Mouse (Mus musculus): ENCODE results near the gene Rbm20. TPM values are rescaled to one million over a fixed set of nuclear protein-coding genes. Genes with fewer than 3 reads are reported as not detected.
A peak's percentile ranks its signal among the peaks of the same experiment; 100 is the strongest.

Rbm20 gene
- total RNA-seq, 2 experiments from 2014 or later = 1.7 to 2.9 TPM

DNA sequence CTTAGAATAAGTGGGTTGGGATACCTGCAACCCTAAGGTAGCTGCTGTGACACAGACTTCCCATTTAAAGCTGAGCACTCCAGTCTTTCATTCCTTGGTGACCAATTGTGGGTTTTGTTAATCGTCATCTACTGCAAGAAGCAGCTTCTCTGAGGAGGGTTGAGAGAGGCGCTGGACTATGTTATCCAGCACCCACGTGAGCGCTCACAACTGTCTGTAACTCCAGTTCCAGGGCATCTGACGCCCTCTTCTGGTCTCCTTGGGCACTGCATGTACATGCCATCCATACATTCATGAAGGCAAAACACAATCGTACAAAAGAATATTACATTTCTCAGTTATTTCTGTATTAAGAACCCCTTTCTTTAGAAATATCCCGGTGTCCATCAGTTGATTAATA is 75.9 kb downstream of the Rbm20 start:
- DNase-seq (ENCODE audit: low spot score in 2 of 2) = no peak

DNA sequence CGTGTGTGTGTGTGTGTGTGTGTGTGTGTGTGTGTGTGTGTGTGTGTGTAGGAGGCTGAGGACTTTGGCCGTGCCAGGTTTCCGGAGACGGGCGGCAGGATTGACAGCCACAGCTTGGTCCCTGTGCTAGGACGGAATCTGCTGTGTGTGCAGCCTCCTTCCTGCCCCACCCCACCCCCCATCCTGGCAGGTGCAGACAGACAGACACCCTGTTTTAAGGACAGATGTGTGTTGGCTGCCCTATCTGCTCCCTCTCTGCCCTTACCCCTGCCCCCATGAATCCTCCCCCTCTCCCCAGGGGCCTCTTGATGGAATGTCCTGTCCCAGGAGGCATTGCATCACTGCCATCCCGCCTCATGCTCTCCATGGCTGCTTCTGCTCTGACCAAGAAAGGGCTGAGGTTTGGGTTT is 77.3 kb downstream of the Rbm20 start:
- DNase-seq (ENCODE audit: low spot score in 2 of 2) = no peak

DNA sequence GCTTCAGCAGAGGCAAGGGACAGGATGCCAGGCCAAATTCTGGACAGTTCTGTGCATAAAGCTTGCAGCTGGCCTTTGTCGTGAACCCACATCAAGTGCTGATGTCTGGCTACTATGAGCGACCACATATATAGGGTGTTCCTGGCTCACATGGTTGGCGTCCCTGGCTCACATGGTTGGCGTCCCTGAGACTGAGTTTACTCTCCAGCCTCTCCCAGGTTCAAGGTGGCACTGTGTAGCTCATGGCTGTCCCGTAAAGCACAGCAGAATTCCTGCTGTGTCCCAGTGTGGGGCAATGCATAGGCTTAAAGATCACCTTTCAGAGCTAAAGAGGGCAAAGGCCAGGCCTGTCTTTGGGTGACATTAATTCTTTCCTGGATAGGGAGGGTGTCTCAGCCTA is 78.2 kb downstream of the Rbm20 start:
- DNase-seq (ENCODE audit: low spot score in 2 of 2) = no peak

DNA sequence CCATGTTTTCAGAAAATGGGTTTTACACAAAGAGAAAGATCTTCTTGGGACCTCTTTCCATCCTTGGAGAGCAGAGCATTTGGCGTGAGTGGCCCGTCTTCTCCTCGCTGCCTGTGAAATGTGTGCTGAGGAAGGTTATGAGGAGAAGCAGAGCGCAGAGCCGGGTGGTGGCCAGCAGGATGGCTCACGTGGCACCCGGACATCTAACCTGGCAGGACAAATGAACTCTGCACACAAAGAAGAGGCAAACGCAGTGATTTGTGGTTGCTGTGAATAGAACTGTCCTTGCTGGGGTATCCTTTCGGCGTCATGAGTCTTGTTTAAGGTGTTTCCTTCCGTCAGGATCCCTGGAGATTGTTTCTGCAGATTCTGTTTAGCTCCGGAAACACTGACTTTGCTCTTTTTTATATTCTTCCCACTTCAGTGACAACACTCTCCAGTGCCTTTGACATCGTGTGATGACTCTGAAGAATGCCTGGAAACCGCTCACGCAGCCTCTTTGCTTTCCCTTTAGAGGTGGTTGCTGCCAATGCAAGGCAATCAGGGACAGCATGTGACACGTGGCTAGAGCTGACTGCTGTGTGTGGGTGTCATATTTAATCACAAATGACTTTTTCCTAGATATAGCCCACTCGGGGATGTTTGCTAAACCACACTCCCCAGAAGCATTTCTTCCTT is 80.5 kb downstream of the Rbm20 start:
- DNase-seq (ENCODE audit: low spot score in 2 of 2) = peak; percentile 35 to 73

DNA sequence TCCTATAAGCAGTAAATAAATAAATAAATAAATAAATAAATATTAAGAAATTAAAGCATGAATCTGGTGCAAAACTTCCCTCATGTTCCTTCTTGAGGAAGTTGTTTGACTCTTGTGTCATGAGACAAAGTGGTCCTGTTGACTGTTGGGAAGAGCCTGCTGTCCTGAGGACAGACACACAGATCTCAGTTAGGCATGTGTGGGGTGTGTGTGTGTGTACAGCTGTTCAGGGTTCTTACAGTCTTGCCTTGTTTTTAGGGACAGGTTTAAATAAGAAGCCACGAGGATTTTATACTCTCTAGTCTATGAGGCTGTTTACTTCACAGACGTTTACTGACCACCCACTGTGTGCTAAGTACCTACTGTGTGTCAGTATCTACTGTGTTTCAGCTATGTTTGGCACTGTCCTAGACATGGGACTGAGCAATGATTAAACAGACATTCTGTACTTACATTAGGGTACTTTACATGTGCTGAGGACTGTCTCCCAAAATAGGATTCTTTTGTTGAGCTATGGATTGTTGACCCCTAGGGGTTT is 81.8 kb downstream of the Rbm20 start:
- DNase-seq (ENCODE audit: low spot score in 2 of 2) = no peak

DNA sequence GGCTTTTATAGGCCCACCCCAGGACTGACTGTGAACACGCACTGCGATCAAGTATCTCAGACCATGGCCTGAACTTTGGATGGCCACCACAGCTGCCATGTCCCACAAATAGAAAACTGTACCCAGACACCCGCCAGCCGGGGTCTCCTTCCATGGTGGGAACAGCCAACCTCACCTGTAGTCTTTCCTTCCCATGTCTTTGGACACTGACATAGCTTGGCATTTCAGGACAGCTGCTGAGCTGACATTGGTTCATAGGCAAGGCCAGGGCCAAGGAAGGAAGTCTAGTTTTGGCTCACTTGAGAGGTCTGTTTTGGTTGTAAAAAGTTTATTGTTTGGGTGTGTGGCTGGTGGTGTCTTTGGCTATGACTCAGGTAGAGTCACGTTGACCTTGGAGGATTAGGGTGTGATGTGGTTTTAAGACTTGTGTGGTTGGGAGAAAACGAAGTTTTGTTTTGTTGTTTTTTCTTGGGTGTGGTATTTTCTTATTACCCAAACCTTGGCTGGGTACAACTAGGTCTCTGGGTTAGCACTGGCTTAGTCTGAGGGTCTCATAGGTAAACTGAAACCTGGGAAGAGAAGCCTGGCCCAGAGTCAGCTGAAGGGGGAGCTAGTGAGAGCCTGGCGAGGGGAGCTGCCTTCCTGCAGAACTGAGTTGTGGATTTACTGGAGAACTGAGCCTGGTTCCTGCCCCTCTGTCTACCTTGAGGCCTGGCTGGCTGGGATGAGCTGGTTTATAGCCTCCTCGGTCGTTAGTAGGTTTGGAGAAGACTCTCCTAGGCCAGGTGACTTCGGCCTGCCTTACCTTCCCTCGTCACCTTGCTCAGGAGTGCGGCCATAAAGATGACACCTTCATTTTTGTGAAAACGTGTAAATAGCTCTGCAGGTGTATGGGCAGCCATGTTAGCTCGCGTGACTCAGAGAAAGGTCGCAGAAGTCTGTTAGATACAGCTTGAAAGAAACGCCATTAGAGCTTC is 83.3 kb downstream of the Rbm20 start:
- no peak for DNase-seq (ENCODE audit: low spot score in 2 of 2)

DNA sequence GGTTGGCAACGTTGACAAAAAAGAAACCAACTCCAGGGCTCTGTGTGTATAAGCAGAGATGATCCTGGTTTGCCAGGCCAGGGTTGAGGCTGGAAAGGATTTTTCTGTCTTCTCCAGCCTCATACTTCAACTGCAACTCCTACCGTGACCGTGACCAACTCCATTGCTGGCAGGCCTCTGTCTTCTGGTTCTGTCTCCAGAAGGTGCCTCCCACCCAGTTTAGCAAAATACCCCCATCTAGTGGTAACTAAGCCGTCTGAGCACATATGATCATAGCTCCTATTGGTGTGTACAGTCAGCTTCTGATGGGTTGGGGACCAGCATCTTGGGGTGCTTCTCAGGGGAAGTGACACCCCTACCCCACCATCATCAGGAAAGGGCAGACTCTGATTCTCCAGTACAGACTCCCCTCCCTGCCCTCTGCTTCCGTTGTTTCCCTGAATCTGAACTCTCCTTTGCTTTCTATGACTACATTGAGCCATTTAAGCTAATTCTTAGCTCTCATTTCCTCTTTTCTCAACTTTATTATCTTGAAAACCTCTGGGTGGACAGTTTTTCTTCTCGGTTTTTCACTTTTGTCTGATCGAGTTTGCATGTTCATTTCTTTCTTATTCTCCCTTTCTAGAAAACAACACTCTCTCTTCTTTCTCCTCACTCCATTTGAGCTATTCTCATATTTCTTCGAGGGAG is 85.8 kb downstream of the Rbm20 start:
- peak in 1 of 2 experiments; percentile 57 for DNase-seq (ENCODE audit: low spot score in 2 of 2)

DNA sequence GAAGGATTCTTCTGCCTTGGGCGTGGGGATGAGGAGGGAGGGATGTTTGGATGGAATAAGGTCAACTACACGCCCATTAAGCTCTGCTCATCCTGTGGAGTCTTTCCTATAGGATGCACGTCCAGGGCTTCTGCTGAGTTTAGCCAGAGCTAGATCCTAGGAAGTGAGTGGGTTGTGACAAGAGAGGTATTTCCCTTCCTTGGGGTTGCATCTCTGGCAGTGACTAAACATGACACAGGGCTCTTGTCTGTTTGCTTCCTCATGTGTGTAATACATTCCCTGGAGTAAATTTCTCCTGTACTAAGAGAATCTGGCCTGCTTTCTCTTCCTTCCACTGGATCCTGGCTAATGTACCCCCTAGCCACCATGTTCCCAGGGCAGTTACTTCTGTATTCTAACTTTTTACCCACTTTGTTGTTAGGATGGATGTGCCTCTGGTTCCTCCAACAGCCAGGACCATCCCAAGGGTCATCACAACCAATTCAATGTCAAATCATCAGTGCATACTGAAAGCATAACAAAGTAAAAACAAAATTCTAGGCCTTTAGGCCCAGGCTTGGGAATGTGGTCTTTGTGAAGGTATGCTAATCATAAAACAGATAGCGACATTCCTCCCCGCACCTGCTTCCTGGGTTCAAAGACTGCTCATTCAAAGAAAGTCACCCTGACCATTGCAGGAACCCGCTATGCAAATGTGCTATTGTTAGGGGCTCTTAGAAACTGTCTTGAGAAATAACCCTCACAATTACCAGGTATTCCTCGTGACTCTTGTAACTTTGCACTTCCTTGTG is 87.8 kb downstream of the Rbm20 start:
- DNase-seq (ENCODE audit: low spot score in 2 of 2) = no peak

DNA sequence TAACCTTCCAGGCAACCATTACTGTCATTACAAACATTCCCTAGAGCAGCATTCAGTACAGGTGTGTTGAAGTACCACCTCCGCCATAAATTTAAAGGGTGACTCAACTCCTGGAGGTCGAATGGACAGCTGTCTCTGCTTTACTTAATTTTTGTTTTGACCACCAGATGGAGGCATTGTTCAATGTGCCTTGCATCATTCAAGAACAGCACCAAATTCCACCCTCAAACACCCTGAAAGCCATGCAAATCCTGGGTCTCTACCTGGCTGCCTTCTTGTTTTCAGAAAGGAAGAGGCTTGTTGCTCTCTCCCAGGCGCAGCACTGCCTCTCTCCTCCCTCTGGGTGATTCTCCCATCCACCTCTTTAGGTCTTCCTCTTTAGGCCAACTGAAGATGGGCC is 91.4 kb downstream of the Rbm20 start:
- DNase-seq (ENCODE audit: low spot score in 2 of 2) = peak in 1 of 2 experiments; percentile 78

DNA sequence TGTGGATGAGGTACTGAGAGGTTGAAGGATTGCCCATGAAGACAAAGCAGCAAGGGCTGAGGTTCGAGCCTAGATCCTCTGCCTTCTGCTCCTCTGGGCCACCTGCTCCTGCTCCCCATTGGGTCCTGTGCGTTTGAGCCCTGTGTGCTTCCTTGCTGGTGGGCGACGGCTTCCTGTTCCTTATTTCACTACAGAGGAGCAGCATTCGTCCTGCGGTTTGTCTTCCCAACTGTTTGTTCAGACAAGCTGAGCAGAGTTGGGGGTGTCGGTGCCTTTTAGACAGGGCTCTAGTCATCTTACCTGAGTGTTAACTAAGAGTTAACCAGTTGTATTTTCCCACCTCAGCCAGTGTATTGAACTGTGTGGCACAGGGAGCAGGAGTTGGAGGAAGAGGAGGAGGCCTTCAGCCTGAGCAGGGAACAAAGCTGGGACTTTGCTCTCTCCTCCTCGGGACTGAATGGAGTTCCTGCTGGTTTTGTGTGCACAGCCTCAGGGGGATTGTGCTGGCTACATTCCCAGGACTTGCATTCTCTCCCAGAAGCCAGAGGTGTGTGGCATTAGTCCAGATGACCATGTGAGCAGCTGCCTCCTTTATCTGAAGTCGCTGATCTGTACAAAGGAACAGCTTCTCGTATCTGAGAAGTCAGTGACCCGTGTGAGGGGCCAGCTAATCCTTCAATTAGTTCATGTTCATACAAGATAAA is 97.0 kb downstream of the Rbm20 start:
- DNase-seq (ENCODE audit: low spot score in 2 of 2) = no peak

DNA sequence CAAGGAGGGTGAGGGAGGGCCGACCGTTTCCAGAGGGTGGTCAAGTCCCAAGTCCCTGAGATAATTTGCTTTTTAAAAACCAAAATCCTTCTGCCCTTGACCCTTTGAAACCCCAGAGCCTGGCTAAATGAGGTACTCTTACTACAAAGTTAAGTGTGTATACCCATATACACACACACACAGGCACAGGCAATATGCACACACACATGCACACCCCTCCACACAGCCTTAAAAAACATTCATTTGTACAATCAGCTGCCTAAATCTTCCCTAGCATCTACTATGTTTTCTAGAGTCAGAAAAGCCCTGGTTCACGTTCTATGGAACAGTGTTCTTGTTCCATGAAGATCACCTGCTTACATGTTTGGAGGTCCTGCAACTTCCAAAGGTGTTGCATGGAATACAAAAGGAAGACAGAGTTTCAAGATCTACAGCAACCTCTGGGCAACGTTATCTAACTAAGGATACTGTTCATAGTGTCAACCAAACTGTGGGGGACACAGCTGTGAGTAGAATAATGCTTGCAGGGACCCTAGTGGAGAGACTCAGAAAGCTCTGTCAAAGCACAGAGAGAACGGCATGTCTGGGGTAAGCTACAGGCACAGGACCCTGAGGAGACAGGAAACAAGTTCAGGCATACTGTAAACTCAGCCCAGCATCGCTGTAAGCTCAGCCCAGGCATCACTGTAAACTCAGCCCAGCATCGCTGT is 97.7 kb downstream of the Rbm20 start:
- DNase-seq (ENCODE audit: low spot score in 2 of 2) = no peak

DNA sequence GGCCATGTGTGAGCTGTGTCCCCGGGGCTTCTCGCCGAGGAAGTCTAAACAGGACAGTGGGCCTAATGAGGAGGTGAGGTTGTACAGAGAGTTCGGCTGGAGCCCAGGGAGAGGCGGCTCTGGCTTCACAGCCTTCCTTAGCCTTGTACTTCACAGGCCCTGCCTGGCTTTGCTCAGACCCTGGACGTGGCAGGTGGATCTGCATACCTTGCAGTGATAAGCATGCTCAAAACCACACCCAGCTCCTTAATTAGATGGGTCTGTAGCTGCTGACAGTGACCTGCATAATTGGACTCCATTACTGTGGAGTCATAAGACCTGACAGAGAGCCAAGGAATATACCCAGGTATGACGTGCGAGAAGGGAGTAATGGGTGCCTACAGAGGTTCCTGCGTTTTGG is 102.3 kb downstream of the Rbm20 start:
- no peak for DNase-seq (ENCODE audit: low spot score in 2 of 2)

DNA sequence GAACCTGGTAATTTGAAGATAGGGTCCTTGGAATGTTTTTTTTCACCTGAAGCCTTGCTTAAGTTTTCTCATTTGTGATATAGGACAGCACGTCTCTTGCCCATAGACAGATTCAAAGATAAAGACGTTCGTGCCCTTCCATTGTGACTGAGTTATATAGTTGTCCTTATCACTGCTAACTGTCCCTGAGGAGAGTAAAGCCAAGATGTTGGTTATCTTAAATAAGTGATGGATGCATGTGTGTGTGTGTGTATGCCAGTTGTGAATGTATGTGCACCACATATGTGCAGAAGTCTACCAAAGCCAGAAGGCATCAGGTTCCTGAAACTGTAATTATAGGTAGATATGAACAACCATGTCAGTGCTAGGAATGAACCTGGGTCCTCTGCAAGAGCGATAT is 102.7 kb downstream of the Rbm20 start:
- DNase-seq (ENCODE audit: low spot score in 2 of 2) = no peak

DNA sequence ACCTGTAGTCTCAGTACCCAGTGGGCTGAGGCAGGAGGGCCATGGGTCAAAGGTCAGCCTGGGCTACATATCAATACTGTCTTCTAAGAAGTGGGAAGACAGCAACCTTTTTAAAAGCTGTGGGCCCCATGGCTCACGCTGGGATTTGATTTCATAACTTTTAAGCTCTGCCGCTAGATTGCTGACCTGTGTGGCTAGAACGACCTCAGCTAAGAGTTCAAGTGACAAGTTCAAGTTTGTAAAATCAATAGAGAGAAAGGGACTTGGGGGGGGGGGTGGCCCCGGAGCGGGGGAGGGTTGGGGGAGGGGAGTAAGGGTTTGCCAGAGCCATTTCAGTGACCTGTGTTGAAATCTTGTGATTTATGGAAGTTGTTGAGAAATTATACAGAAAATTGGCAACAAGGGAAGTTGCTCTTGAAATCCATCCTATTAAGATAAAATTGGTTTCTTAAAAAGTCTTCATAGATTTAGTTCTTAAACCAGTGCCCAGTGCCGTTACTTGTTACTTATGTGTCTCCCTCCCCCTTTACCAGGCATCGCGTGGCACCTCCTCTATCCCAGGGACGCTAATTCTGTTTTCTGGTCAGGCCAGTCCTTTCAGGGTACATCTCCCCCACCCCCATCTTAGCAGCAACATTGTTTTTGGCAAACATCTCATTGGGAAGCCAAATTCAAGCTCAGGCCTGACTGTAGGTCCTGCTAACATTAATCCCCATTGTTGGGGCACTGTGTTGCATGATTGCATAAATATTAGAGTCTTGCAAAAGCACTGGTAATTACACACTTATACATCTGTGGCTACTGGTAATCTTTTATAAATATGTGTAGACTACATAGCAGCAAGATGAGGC is 103.9 kb downstream of the Rbm20 start:
- no peak for DNase-seq (ENCODE audit: low spot score in 2 of 2)

DNA sequence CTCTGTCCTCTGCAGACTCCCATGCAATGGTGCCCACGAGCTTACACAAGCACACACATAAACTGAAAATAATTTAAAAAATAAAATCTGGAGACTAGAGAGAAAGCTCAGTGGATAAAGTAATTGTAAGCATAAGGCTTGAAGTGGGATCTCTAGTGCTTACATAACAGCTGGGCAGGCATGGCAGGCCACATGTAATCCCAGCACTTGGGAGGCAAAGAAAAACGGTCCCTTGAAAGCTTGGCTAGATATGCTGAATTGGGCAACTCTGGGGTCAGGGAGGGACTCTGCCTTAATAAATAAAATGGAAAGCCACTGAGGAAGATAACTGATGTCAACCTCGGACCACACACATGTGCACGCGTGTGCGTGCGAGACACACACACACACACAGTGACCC is 104.7 kb downstream of the Rbm20 start:
- no peak for DNase-seq (ENCODE audit: low spot score in 2 of 2)

DNA sequence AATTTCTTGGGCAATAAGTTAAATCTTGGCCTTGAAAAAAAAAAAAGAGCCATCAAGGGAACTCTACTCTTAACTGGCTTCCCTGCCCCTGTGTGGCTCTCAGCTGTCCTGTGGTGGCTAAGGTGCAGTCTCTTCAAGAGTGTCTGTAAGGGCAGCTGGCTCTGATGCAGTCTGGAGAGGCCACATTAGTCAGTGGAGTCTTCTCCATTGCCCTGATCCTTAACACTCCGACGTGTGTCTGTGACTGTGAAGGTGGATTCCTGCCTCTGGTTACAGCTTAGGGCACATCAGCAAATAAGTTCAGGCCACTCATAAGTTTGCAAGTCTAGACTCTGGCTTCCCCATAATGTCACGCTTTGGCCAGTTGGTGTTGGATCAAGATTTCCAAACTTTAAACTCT is 108.2 kb downstream of the Rbm20 start:
- DNase-seq (ENCODE audit: low spot score in 2 of 2) = no peak

DNA sequence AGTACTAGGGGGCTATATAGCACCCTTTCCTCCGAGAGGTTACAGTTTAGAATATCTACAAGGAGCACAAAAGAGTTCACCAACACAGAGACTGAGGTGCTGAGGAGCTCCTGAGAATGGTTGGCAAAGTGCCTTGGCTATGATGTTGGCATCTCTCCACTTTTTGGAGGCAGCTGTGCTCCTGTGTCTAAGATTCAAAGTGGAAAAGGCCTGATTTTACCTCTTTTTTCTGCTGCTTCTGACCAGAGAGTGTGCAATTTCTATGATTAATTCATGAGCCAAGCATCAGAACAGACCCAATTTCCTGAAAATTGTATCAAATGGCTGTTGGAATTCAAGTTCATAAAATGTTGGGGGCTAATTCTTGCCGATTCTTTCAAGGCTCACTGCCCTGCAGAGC is 109.1 kb downstream of the Rbm20 start:
- no peak for DNase-seq (ENCODE audit: low spot score in 2 of 2)

DNA sequence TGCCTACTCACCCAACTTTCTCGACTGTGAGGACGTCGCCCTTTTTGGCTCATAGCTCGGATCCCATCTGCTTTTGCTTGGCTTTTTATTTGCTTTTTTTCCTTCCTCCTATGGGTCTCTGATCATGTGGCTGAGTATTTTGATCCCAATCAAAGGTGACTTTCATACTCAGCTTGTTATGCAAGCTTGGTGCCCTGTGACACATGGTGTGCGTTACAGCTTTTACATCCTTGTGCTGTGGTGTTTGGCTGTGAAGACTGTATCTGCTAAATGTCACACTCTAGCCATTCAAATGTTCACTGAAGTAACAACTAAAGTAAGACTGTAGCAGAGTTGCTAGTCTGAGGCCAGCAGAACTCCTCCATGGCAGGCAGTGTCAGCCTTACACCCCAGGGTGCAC is 109.7 kb downstream of the Rbm20 start:
- no peak for DNase-seq (ENCODE audit: low spot score in 2 of 2)

Measured in layer of hippocampus, adult 18-20 months (tissue).